Mouse (Mus musculus) splenic B cell, adult 2 months (primary cell): Measurements from ENCODE around the gene Gm42420.

Source experiments
- DNase-seq: peaks from one replicate; pipeline ENCODE4 v3.0.0-alpha.2; 2011; ENCODE audit warnings: low read depth, low spot score
- H3K27me3 ChIP-seq: 2 replicates; pipeline ENCODE4 v1.6.1; 2012; ENCODE audit warnings: mild to moderate bottlenecking, low read length, moderate library complexity, mixed read lengths; ENCODE audit not compliant: control insufficient read depth, poor library complexity, insufficient read depth, severe bottlenecking
- H3K36me3 ChIP-seq: 2 replicates; pipeline ENCODE4 v1.6.1; 2012; ENCODE audit warnings: mild to moderate bottlenecking, low read length, moderate library complexity, mixed read lengths; ENCODE audit not compliant: control insufficient read depth, poor library complexity, insufficient read depth, severe bottlenecking

Gene Gm42420

DNA sequence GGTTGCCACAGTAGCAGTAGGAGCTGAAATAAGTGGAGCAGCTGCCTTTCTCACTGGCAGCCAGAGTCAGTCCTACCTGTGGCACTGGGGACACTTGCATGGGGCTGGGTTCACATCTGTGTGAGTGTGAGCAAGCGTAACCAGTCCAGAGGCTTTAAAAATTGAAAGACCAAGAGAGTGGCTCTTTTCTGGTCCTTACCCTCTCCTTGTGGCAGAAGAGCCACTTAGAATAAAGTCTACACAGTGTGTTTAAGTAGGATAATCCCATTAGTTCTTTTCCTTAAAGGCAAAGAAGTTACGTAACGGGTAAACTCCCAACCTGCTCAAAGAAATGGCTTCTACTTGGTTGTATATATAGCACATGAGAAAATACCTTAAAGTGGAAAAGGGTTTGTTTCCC is 15.3 kb downstream of the Gm42420 start:
- peaks cover 6% of the 10 kb centered on the region for H3K36me3 ChIP-seq
- H3K27me3 ChIP-seq = no peaks in the 10 kb centered on the region
- no peak for DNase-seq

DNA sequence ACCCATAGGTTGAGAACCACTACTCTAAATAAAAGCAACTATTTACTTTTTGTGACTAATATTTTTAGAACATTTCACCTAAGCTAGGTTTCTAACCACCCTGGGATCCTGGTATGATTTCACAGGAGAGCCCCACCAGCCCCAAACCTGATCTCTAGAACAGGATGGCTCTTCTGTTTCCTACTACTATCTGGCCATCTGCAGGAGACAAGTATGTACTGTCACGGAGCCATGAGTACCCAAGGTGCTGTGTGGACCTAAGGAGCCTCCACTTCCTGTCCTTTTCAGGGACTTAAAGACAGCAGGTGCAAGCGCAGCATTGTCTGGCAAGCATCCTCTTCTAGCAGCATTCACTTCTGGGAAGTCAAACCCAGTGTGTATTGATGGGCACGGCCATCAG is 16.3 kb downstream of the Gm42420 start:
- Histone ChIP-seq H3K36me3 (peaks cover 6% of the 10 kb centered on the region), H3K27me3 (no peaks in the 10 kb centered on the region)
- no peak for DNase-seq

DNA sequence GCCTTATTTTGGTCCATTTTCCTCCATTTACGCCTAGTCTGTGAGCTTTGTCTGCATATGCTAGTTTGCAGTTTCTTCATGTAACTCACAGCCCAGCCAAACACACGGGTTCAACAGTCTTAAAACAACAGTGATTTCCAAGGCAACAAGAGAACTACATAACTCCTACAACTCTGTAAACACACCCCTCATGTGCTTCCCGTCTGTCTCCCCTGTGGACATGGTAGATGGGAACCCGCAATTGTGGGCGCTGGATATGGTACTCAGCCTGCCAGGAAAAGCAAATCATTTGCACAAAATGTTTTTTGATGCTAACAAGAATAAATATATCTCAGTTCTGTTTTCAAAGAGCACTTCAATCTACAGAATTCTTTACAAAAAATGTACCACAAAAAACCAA is 19.0 kb downstream of the Gm42420 start:
- peaks cover 1% of the 10 kb centered on the region for H3K36me3 ChIP-seq
- DNase-seq = no peak
- no peaks in the 10 kb centered on the region for H3K27me3 ChIP-seq

GRCm38 (mm10) chr6:39606056-39606455 is 20.5 kb downstream of the Gm42420 start:
- H3K27me3 ChIP-seq = no peaks in the 10 kb centered on the region
- peaks cover 1% of the 10 kb centered on the region for H3K36me3 ChIP-seq
- DNase-seq = no peak

DNA sequence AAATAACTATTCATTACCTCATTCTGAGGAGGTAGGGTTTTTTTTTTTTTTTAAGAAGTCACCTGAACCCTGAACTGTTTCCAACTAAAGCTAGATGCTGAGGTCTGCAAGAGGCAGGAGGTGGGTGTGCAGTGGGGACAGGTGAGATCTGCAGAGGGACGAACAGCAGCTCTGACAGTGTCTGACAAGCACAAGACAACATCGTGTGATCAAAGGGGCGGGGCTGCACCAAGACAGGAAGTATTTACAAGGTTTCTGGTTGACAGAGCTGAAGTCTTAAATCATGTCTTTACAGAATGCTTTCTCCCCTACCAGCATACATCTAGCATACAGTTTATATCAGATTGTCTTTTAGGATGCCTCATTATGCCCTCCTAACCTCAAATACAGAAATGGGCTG is 21.3 kb downstream of the Gm42420 start:
- no peaks in the 10 kb centered on the region for H3K27me3 ChIP-seq
- DNase-seq = peak; percentile 74
- peaks cover 1% of the 10 kb centered on the region for H3K36me3 ChIP-seq

- Histone ChIP-seq H3K27me3 (no peaks in the 10 kb centered on the region), H3K36me3 (no peaks in the 10 kb centered on the region; the same call in 1 of the 2 replicates)
- no peak for DNase-seq
Measured at GRCm38 (mm10) chr6:39607365-39607764, 21.8 kb downstream of the Gm42420 start.

GRCm38 (mm10) chr6:39610207-39610606 is 24.7 kb downstream of the Gm42420 start:
- DNase-seq = peak; percentile 18

DNA sequence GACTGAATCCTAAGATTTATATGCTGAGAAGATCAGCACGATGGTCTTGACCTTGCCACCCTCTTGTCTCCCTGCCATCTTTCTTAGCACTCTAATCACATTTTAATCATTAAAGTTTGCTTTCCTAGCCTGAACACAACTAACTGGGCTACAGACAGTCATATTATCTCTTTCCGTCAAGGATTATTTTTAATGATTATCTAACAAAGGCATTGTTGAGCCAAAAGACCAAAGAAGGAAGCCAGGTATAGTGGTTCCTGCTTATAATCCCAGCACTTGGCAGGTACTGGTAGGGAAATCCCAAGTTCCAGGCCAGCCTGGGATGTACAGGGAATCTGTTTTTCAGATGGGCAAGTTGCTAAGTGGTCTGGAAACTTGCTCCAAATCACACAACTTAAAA is 25.7 kb downstream of the Gm42420 start:
- 0 out of 2 replicates have a peak, but pooled peaks cover 4% of the 10 kb centered on the region for H3K36me3 ChIP-seq
- H3K27me3 ChIP-seq = no peaks in the 10 kb centered on the region
- no peak for DNase-seq

More at GRCm38 (mm10) chr6:39610207-39610606, 24.7 kb downstream of the Gm42420 start:
- Histone ChIP-seq H3K27me3 (no peaks in the 10 kb centered on the region), H3K36me3 (0 out of 2 replicates have a peak, but pooled peaks cover 1% of the 10 kb centered on the region)
